Mouse (Mus musculus) liver, embryonic 13.5 days (tissue): ENCODE measurements around the gene Insig1. TPM values are rescaled to one million over a fixed set of nuclear protein-coding genes. Genes with fewer than 3 reads are reported as not detected.

Source experiments
- ATAC-seq: fragments of 200-750 bp; cut with Nextera tagmentation; 2 replicates; pipeline ENCODE4 v1.8.0; 2017; ENCODE audit warnings: low read depth, mild to moderate bottlenecking, moderate number of reproducible peaks, moderate library complexity
- DNase-seq: peaks from one replicate; pipeline ENCODE4 v3.0.0; 2022
- H3K27ac ChIP-seq: fragments of 300-500 bp; sonication (generic); 2 replicates; pipeline ENCODE4 v1.5.1; 2015; ENCODE audit warnings: moderate library complexity, mild to moderate bottlenecking, inconsistent platforms
- H3K27me3 ChIP-seq: fragments of 300-500 bp; sonication (generic); 2 replicates; pipeline ENCODE4 v1.6.1; 2015; ENCODE audit warnings: mild to moderate bottlenecking, inconsistent platforms
- H3K36me3 ChIP-seq: fragments of 300-500 bp; sonication (generic); 2 replicates; pipeline ENCODE4 v1.6.1; 2015; ENCODE audit warnings: mild to moderate bottlenecking, inconsistent platforms
- H3K4me1 ChIP-seq: fragments of 300-500 bp; sonication (generic); replicated peaks from 2 replicates; pipeline ENCODE4 v1.6.1; 2015; ENCODE audit warnings: inconsistent platforms
- H3K4me2 ChIP-seq: fragments of 300-500 bp; sonication (generic); 2 replicates; pipeline ENCODE4 v1.6.1; 2015; ENCODE audit warnings: inconsistent platforms, mild to moderate bottlenecking, moderate library complexity
- H3K4me3 ChIP-seq: fragments of 300-500 bp; sonication (generic); replicated peaks from 2 replicates; pipeline ENCODE4 v1.5.1; 2015; ENCODE audit warnings: mild to moderate bottlenecking, inconsistent platforms
- H3K9ac ChIP-seq: fragments of 300-500 bp; sonication (generic); 2 replicates; pipeline ENCODE4 v1.6.1; 2015; ENCODE audit warnings: mild to moderate bottlenecking, inconsistent platforms
- H3K9me3 ChIP-seq: fragments of 300-500 bp; sonication (generic); replicated peaks from 2 replicates; pipeline ENCODE4 v1.6.1; 2016; ENCODE audit warnings: inconsistent platforms
- WGBS: fragments of 180-500 bp; shearing (Covaris S2); methylation state at CpG from one replicate; pipeline ENCODE4 v1.1.7; 2015; ENCODE audit not compliant: insufficient replicate concordance; 5-methylcytosine and 5-hydroxymethylcytosine counted together
- polyA plus RNA-seq: library from polyadenylated mRNA; unstranded; fragments of >200 nt; fragmentation: Nextera tagmentation; extraction: Ambion mirVana; gene quantifications from 2 replicates; pipeline ENCODE4 v1.2.1, GENCODE M21; 2015

Insig1 gene
- polyA plus RNA-seq, 1 experiment from 2014 or later, result 43.6 TPM

- Histone ChIP-seq H3K9me3 (no peaks in the 10 kb centered on the region), H3K27me3 (no peaks in the 10 kb centered on the region), H3K4me1 (peaks cover 26% of the 10 kb centered on the region), H3K4me2 (no peak overlapping the region), H3K36me3 (no peaks in the 10 kb centered on the region), H3K4me3 (no peak overlapping the region), H3K27ac (no peak overlapping the region), H3K9ac (no peak overlapping the region)
- DNase-seq (no peak), ATAC-seq (no peak)
- WGBS, result 57% methylated on average over 7 of the region's 7 CpGs
Measured at GRCm38 (mm10) chr5:28039746-28040655, 31.2 kb upstream of the Insig1 start.

- no peak for DNase-seq
- Histone ChIP-seq H3K9me3 (no peaks in the 10 kb centered on the region), H3K36me3 (no peaks in the 10 kb centered on the region), H3K9ac (no peak overlapping the region), H3K4me1 (peaks cover 26% of the 10 kb centered on the region), H3K27me3 (no peaks in the 10 kb centered on the region), H3K27ac (no peak overlapping the region), H3K4me2 (no peak overlapping the region), H3K4me3 (no peak overlapping the region)
- ATAC-seq, result no peak
- 59% methylated on average over 3 of the region's 3 CpGs for WGBS
Measured at GRCm38 (mm10) chr5:28040726-28041125, 30.4 kb upstream of the Insig1 start.

GRCm38 (mm10) chr5:28042021-28042420 lies 29.1 kb upstream of the Insig1 start:
- Histone ChIP-seq H3K27me3 (peaks cover under 1% of the 10 kb centered on the region; the same call in 1 of the 2 replicates), H3K4me2 (no peak overlapping the region), H3K36me3 (no peaks in the 10 kb centered on the region), H3K4me1 (peaks cover 26% of the 10 kb centered on the region), H3K4me3 (no peak overlapping the region), H3K27ac (no peak overlapping the region), H3K9ac (no peak overlapping the region), H3K9me3 (no peaks in the 10 kb centered on the region)
- WGBS, result 70% methylated on average over 3 of the region's 3 CpGs
- no peak for DNase-seq
- no peak for ATAC-seq

- H3K4me1 ChIP-seq, result peaks cover 22% of the 10 kb centered on the region
- 34% methylated on average over 2 of the region's 2 CpGs for WGBS
- H3K27ac ChIP-seq, result no peak overlapping the region
- DNase-seq (peak; percentile 59), ATAC-seq (peak; percentile 97)
- no peaks in the 10 kb centered on the region for H3K36me3 ChIP-seq
- H3K9me3 ChIP-seq, result no peaks in the 10 kb centered on the region
- H3K27me3 ChIP-seq, result peaks cover 5% of the 10 kb centered on the region; the same call in 1 of the 2 replicates
- H3K4me2 ChIP-seq, result peak overlapping the region; percentile 40
- H3K9ac ChIP-seq, result no peak overlapping the region
- H3K4me3 ChIP-seq, result no peak overlapping the region
Measured at GRCm38 (mm10) chr5:28042779-28043178, 28.4 kb upstream of the Insig1 start.

- no peak overlapping the region for H3K27ac ChIP-seq
- H3K4me1 ChIP-seq, result peaks cover 18% of the 10 kb centered on the region
- no peaks in the 10 kb centered on the region for H3K36me3 ChIP-seq
- ATAC-seq, result no peak
- no peak overlapping the region for H3K4me2 ChIP-seq
- H3K27me3 ChIP-seq, result peaks cover 5% of the 10 kb centered on the region; the same call in 1 of the 2 replicates
- no peak overlapping the region for H3K4me3 ChIP-seq
- WGBS, result 62% methylated on average over 5 of the region's 5 CpGs
- H3K9ac ChIP-seq, result no peak overlapping the region
- H3K9me3 ChIP-seq, result no peaks in the 10 kb centered on the region
- no peak for DNase-seq
Measured at GRCm38 (mm10) chr5:28043386-28043785, 27.8 kb upstream of the Insig1 start.

GRCm38 (mm10) chr5:28046966-28047365 lies 24.2 kb upstream of the Insig1 start:
- 48% methylated on average over 3 of the region's 3 CpGs for WGBS
- Histone ChIP-seq H3K4me3 (no peak overlapping the region), H3K9me3 (no peaks in the 10 kb centered on the region), H3K9ac (no peak overlapping the region), H3K4me2 (no peak overlapping the region), H3K27me3 (peaks cover 5% of the 10 kb centered on the region; the same call in 1 of the 2 replicates), H3K4me1 (peaks cover 16% of the 10 kb centered on the region), H3K27ac (no peak overlapping the region), H3K36me3 (no peaks in the 10 kb centered on the region)
- ATAC-seq (no peak), DNase-seq (no peak)

GRCm38 (mm10) chr5:28047961-28048360 lies 23.2 kb upstream of the Insig1 start:
- 48% methylated on average over 1 of the region's 1 CpGs for WGBS
- Histone ChIP-seq H3K36me3 (no peaks in the 10 kb centered on the region), H3K27ac (no peak overlapping the region), H3K27me3 (peaks cover 6% of the 10 kb centered on the region; the same call in 1 of the 2 replicates), H3K9me3 (no peaks in the 10 kb centered on the region), H3K4me1 (peaks cover 6% of the 10 kb centered on the region), H3K4me2 (no peak overlapping the region), H3K9ac (no peak overlapping the region), H3K4me3 (no peak overlapping the region)
- no peak for DNase-seq
- no peak for ATAC-seq

- Histone ChIP-seq H3K9me3 (no peaks in the 10 kb centered on the region), H3K4me1 (no peaks in the 10 kb centered on the region), H3K36me3 (no peaks in the 10 kb centered on the region), H3K4me2 (no peak overlapping the region), H3K27ac (no peak overlapping the region), H3K4me3 (no peak overlapping the region), H3K9ac (no peak overlapping the region), H3K27me3 (0 out of 2 replicates have a peak, but pooled peaks cover 4% of the 10 kb centered on the region)
- ATAC-seq (peak; percentile 36; the same call in 1 of the 2 replicates), DNase-seq (no peak)
- 62% methylated on average over 2 of the region's 2 CpGs for WGBS
Measured at GRCm38 (mm10) chr5:28055450-28055849, 15.7 kb upstream of the Insig1 start.

GRCm38 (mm10) chr5:28056877-28057276 lies 14.3 kb upstream of the Insig1 start:
- DNase-seq (no peak), ATAC-seq (no peak)
- Histone ChIP-seq H3K9ac (no peak overlapping the region), H3K4me3 (no peak overlapping the region), H3K9me3 (no peaks in the 10 kb centered on the region), H3K4me1 (no peaks in the 10 kb centered on the region), H3K4me2 (no peak overlapping the region), H3K27ac (no peak overlapping the region), H3K36me3 (no peaks in the 10 kb centered on the region), H3K27me3 (0 out of 2 replicates have a peak, but pooled peaks cover 6% of the 10 kb centered on the region)
- WGBS, result 67% methylated on average over 3 of the region's 3 CpGs

- Histone ChIP-seq H3K4me1 (peaks cover 14% of the 10 kb centered on the region), H3K27me3 (0 out of 2 replicates have a peak, but pooled peaks cover 5% of the 10 kb centered on the region), H3K9ac (no peak overlapping the region), H3K4me2 (no peak overlapping the region), H3K36me3 (no peaks in the 10 kb centered on the region), H3K27ac (no peak overlapping the region), H3K4me3 (no peak overlapping the region), H3K9me3 (no peaks in the 10 kb centered on the region)
- DNase-seq (no peak), ATAC-seq (no peak)
Measured at GRCm38 (mm10) chr5:28060506-28060905, 10.7 kb upstream of the Insig1 start.

GRCm38 (mm10) chr5:28061011-28061410 lies 10.2 kb upstream of the Insig1 start:
- Histone ChIP-seq H3K27ac (no peak overlapping the region), H3K27me3 (0 out of 2 replicates have a peak, but pooled peaks cover 5% of the 10 kb centered on the region), H3K36me3 (no peaks in the 10 kb centered on the region), H3K4me3 (no peak overlapping the region), H3K4me1 (peaks cover 19% of the 10 kb centered on the region), H3K9me3 (no peaks in the 10 kb centered on the region), H3K4me2 (no peak overlapping the region), H3K9ac (no peak overlapping the region)
- 66% methylated on average over 6 of the region's 6 CpGs for WGBS
- no peak for ATAC-seq
- no peak for DNase-seq
